Mouse (Mus musculus) stomach, embryonic 14.5 days (tissue): ENCODE data around the gene Rasl11b. TPM values are rescaled to one million over a fixed set of nuclear protein-coding genes. Genes with fewer than 3 reads are reported as not detected.

Source experiments
- ATAC-seq: fragments of 200-750 bp; cut with Nextera tagmentation; 2 replicates; pipeline ENCODE4 v1.8.0; 2017; ENCODE audit warnings: low read depth, moderate TSS enrichment; ENCODE audit not compliant: insufficient number of reproducible peaks, insufficient read depth, low FRiP score
- H3K27ac ChIP-seq: fragments of 300-500 bp; sonication (generic); 2 replicates; pipeline ENCODE4 v1.5.1; 2014; ENCODE audit warnings: mild to moderate bottlenecking, low read length, moderate library complexity, mixed read lengths
- H3K27me3 ChIP-seq: fragments of 300-500 bp; sonication (generic); 2 replicates; pipeline ENCODE4 v1.6.1; 2014; ENCODE audit warnings: low read length, control low read depth, mixed read lengths; ENCODE audit not compliant: control insufficient read depth, insufficient read depth
- H3K36me3 ChIP-seq: fragments of 300-500 bp; sonication (generic); 2 replicates; pipeline ENCODE4 v1.6.1; 2014; ENCODE audit warnings: mild to moderate bottlenecking, control low read depth, low read length, moderate library complexity, mixed read lengths; ENCODE audit not compliant: control insufficient read depth, insufficient read depth
- H3K4me1 ChIP-seq: fragments of 300-500 bp; sonication (generic); 2 replicates; pipeline ENCODE4 v1.6.1; 2014; ENCODE audit warnings: low read length, control low read depth, mixed read lengths; ENCODE audit not compliant: control insufficient read depth, insufficient read depth
- H3K4me2 ChIP-seq: fragments of 300-500 bp; sonication (generic); replicated peaks from 2 replicates; pipeline ENCODE4 v1.6.1; 2014; ENCODE audit warnings: low read depth, low read length, control low read depth
- H3K4me3 ChIP-seq: fragments of 300-500 bp; sonication (generic); 2 replicates; pipeline ENCODE4 v1.5.1; 2014; ENCODE audit warnings: low read depth, low read length, control low read depth
- H3K9ac ChIP-seq: fragments of 300-500 bp; sonication (generic); replicated peaks from 2 replicates; pipeline ENCODE4 v1.6.1; 2014; ENCODE audit warnings: low read depth, mild to moderate bottlenecking, control low read depth, low read length, moderate library complexity, mixed read lengths
- H3K9me3 ChIP-seq: fragments of 300-500 bp; sonication (generic); 2 replicates; pipeline ENCODE4 v1.6.1; 2016; ENCODE audit warnings: low read depth, low read length, control low read depth; ENCODE audit not compliant: control insufficient read depth
- WGBS: fragments of 180-500 bp; shearing (Covaris S2); extraction: QIAGEN DNeasy Blood & Tissue Kit; methylation state at CpG from one replicate; pipeline ENCODE4 v1.1.7; 2014; 5-methylcytosine and 5-hydroxymethylcytosine counted together
- polyA plus RNA-seq: library from polyadenylated mRNA; unstranded; fragments of >200 nt; fragmentation: Nextera tagmentation; extraction: Ambion mirVana; gene quantifications from 2 replicates; pipeline ENCODE4 v1.2.1, GENCODE M21; 2014

Gene Rasl11b
- polyA plus RNA-seq, 1 experiment from 2014 or later, result 52.0 TPM

- Histone ChIP-seq H3K27me3 (no peaks in the 10 kb centered on the region), H3K4me3 (no peak overlapping the region), H3K27ac (no peak overlapping the region), H3K9ac (no peak overlapping the region), H3K9me3 (no peaks in the 10 kb centered on the region; the same call in 1 of the 2 replicates), H3K36me3 (no peaks in the 10 kb centered on the region), H3K4me1 (peaks cover 13% of the 10 kb centered on the region), H3K4me2 (no peak overlapping the region)
- no peak for ATAC-seq
- 86% methylated on average over 7 of the region's 7 CpGs for WGBS
Observed at GRCm38 (mm10) chr5:74206649-74207048, 11.6 kb downstream of the Rasl11b start.

- H3K9ac ChIP-seq, result no peak overlapping the region
- no peaks in the 10 kb centered on the region for H3K36me3 ChIP-seq
- no peaks in the 10 kb centered on the region for H3K27me3 ChIP-seq
- H3K4me2 ChIP-seq, result no peak overlapping the region
- H3K4me1 ChIP-seq, result peaks cover 13% of the 10 kb centered on the region
- H3K4me3 ChIP-seq, result no peak overlapping the region
- no peak overlapping the region for H3K27ac ChIP-seq
- no peaks in the 10 kb centered on the region; the same call in 1 of the 2 replicates for H3K9me3 ChIP-seq
- 69% methylated on average over 3 of the region's 3 CpGs for WGBS
- ATAC-seq, result no peak
Observed at GRCm38 (mm10) chr5:74207209-74207608, 12.1 kb downstream of the Rasl11b start.

GRCm38 (mm10) chr5:74208438-74208837, 13.4 kb downstream of the Rasl11b start:
- Histone ChIP-seq H3K27me3 (no peaks in the 10 kb centered on the region), H3K4me2 (no peak overlapping the region), H3K4me1 (peaks cover 13% of the 10 kb centered on the region), H3K9ac (no peak overlapping the region), H3K9me3 (no peaks in the 10 kb centered on the region; the same call in 1 of the 2 replicates), H3K36me3 (no peaks in the 10 kb centered on the region), H3K4me3 (no peak overlapping the region), H3K27ac (no peak overlapping the region)
- no peak for ATAC-seq
- 52% methylated on average over 7 of the region's 7 CpGs for WGBS

- Histone ChIP-seq H3K4me1 (peaks cover 18% of the 10 kb centered on the region), H3K27ac (no peak overlapping the region), H3K4me2 (no peak overlapping the region), H3K9me3 (no peaks in the 10 kb centered on the region), H3K9ac (no peak overlapping the region), H3K4me3 (no peak overlapping the region), H3K36me3 (no peaks in the 10 kb centered on the region), H3K27me3 (no peaks in the 10 kb centered on the region)
- ATAC-seq, result no peak
- WGBS, result 61% methylated on average over 4 of the region's 4 CpGs
Observed at GRCm38 (mm10) chr5:74209640-74210039, 14.6 kb downstream of the Rasl11b start.

- H3K27ac ChIP-seq, result no peak overlapping the region
- 74% methylated on average over 11 of the region's 11 CpGs for WGBS
- no peaks in the 10 kb centered on the region for H3K36me3 ChIP-seq
- peaks cover 19% of the 10 kb centered on the region; the same call in 1 of the 2 replicates for H3K4me1 ChIP-seq
- H3K4me3 ChIP-seq, result no peak overlapping the region
- no peak overlapping the region for H3K4me2 ChIP-seq
- no peaks in the 10 kb centered on the region for H3K27me3 ChIP-seq
- no peak overlapping the region for H3K9ac ChIP-seq
- H3K9me3 ChIP-seq, result no peaks in the 10 kb centered on the region
- ATAC-seq, result no peak
Observed at GRCm38 (mm10) chr5:74211346-74211745, 16.3 kb downstream of the Rasl11b start.

- 15% methylated on average over 7 of the region's 7 CpGs for WGBS
- H3K9me3 ChIP-seq, result no peaks in the 10 kb centered on the region
- H3K4me2 ChIP-seq, result no peak overlapping the region
- no peak overlapping the region for H3K4me3 ChIP-seq
- ATAC-seq, result no peak
- no peaks in the 10 kb centered on the region for H3K27me3 ChIP-seq
- H3K27ac ChIP-seq, result no peak overlapping the region
- no peak overlapping the region for H3K9ac ChIP-seq
- H3K4me1 ChIP-seq, result peaks cover 11% of the 10 kb centered on the region; the same call in 1 of the 2 replicates
- H3K36me3 ChIP-seq, result no peaks in the 10 kb centered on the region
Observed at GRCm38 (mm10) chr5:74214501-74215110, 19.5 kb downstream of the Rasl11b start.

- no peak for ATAC-seq
- WGBS, result 48% methylated on average over 4 of the region's 4 CpGs
Observed at GRCm38 (mm10) chr5:74215125-74215524, 20.0 kb downstream of the Rasl11b start.

GRCm38 (mm10) chr5:74218524-74218923, 23.4 kb downstream of the Rasl11b start:
- no peaks in the 10 kb centered on the region for H3K36me3 ChIP-seq
- no peaks in the 10 kb centered on the region for H3K27me3 ChIP-seq
- H3K27ac ChIP-seq, result no peak overlapping the region
- H3K4me2 ChIP-seq, result no peak overlapping the region
- peaks cover 11% of the 10 kb centered on the region; the same call in 1 of the 2 replicates for H3K4me1 ChIP-seq
- ATAC-seq, result no peak
- 68% methylated on average over 4 of the region's 4 CpGs for WGBS
- H3K9ac ChIP-seq, result no peak overlapping the region
- H3K9me3 ChIP-seq, result no peaks in the 10 kb centered on the region
- no peak overlapping the region for H3K4me3 ChIP-seq

More at GRCm38 (mm10) chr5:74215125-74215524, 20.0 kb downstream of the Rasl11b start:
- Histone ChIP-seq H3K4me2 (no peak overlapping the region), H3K4me1 (peaks cover 11% of the 10 kb centered on the region; the same call in 1 of the 2 replicates), H3K9me3 (no peaks in the 10 kb centered on the region), H3K4me3 (no peak overlapping the region), H3K9ac (no peak overlapping the region), H3K27ac (no peak overlapping the region), H3K27me3 (no peaks in the 10 kb centered on the region), H3K36me3 (no peaks in the 10 kb centered on the region)

GRCm38 (mm10) chr5:74222626-74223025, 27.5 kb downstream of the Rasl11b start:
- no peak for ATAC-seq
- no peak overlapping the region for H3K9ac ChIP-seq
- no peaks in the 10 kb centered on the region for H3K36me3 ChIP-seq
- H3K27ac ChIP-seq, result no peak overlapping the region
- no peak overlapping the region for H3K4me2 ChIP-seq
- WGBS, result 85% methylated on average over 4 of the region's 4 CpGs
- H3K4me1 ChIP-seq, result peaks cover 3% of the 10 kb centered on the region; the same call in 1 of the 2 replicates
- no peaks in the 10 kb centered on the region for H3K27me3 ChIP-seq
- H3K4me3 ChIP-seq, result no peak overlapping the region
- H3K9me3 ChIP-seq, result no peaks in the 10 kb centered on the region
